Mouse (Mus musculus) midbrain, embryonic 14.5 days (tissue): ENCODE measurements around the gene E2f1. TPM values are rescaled to one million over a fixed set of nuclear protein-coding genes. Genes with fewer than 3 reads are reported as not detected.

Source experiments
- ATAC-seq: fragments of 200-750 bp; cut with Nextera tagmentation; 2 replicates; pipeline ENCODE4 v1.8.0; 2017; ENCODE audit warnings: moderate number of reproducible peaks, moderate library complexity; ENCODE audit not compliant: low FRiP score, low TSS enrichment
- DNase-seq: peaks from one replicate; pipeline ENCODE4 v3.0.0-alpha.2; 2015
- H3K27ac ChIP-seq: fragments of 300-500 bp; sonication (generic); replicated peaks from 2 replicates; pipeline ENCODE4 v1.5.1; 2014; ENCODE audit warnings: mild to moderate bottlenecking, low read depth, low read length, moderate library complexity
- H3K27me3 ChIP-seq: fragments of 300-500 bp; sonication (generic); 2 replicates; pipeline ENCODE4 v1.6.1; 2014; ENCODE audit warnings: low read length, control low read depth, mixed read lengths; ENCODE audit not compliant: control insufficient read depth, insufficient read depth
- H3K36me3 ChIP-seq: fragments of 300-500 bp; sonication (generic); 2 replicates; pipeline ENCODE4 v1.6.1; 2014; ENCODE audit warnings: low read length, control low read depth; ENCODE audit not compliant: control insufficient read depth, insufficient read depth
- H3K4me1 ChIP-seq: fragments of 300-500 bp; sonication (generic); 2 replicates; pipeline ENCODE4 v1.6.1; 2014; ENCODE audit warnings: mild to moderate bottlenecking, antibody characterized with exemption, low read length, control low read depth; ENCODE audit not compliant: control insufficient read depth, insufficient read depth
- H3K4me2 ChIP-seq: fragments of 300-500 bp; sonication (generic); 2 replicates; pipeline ENCODE4 v1.6.1; 2014; ENCODE audit warnings: mild to moderate bottlenecking, low read length, moderate library complexity
- H3K4me3 ChIP-seq: fragments of 300-500 bp; sonication (generic); replicated peaks from 2 replicates; pipeline ENCODE4 v1.5.1; 2014; ENCODE audit warnings: low read depth, low read length
- H3K9ac ChIP-seq: fragments of 300-500 bp; sonication (generic); replicated peaks from 2 replicates; pipeline ENCODE4 v1.6.1; 2014; ENCODE audit warnings: mild to moderate bottlenecking, low read length, moderate library complexity
- H3K9me3 ChIP-seq: fragments of 300-500 bp; sonication (generic); 2 replicates; pipeline ENCODE4 v1.6.1; 2016; ENCODE audit warnings: low read length, control low read depth, mixed read lengths; ENCODE audit not compliant: control insufficient read depth
- WGBS: fragments of 180-500 bp; shearing (Covaris S2); extraction: QIAGEN DNeasy Blood & Tissue Kit; methylation state at CpG from one replicate; pipeline ENCODE4 v1.1.7; 2014; 5-methylcytosine and 5-hydroxymethylcytosine counted together
- polyA plus RNA-seq: library from polyadenylated mRNA; unstranded; fragments of >200 nt; fragmentation: Nextera tagmentation; extraction: Ambion mirVana; gene quantifications from 2 replicates; pipeline ENCODE4 v1.2.1, GENCODE M21; 2014

E2f1 gene
- polyA plus RNA-seq, 1 experiment from 2014 or later, result 3.2 TPM

GRCm38 (mm10) chr2:154586405-154586804 is 16.7 kb upstream of the E2f1 start:
- Histone ChIP-seq H3K4me3 (no peak overlapping the region), H3K27ac (no peak overlapping the region), H3K4me1 (peaks cover 8% of the 10 kb centered on the region; the same call in 1 of the 2 replicates), H3K36me3 (peaks cover 6% of the 10 kb centered on the region; the same call in 1 of the 2 replicates), H3K9ac (no peak overlapping the region), H3K27me3 (no peaks in the 10 kb centered on the region), H3K9me3 (no peaks in the 10 kb centered on the region), H3K4me2 (no peak overlapping the region)
- ATAC-seq (no peak), DNase-seq (peak; percentile 42)
- WGBS, result 78% methylated on average over 5 of the region's 5 CpGs

GRCm38 (mm10) chr2:154584931-154585601 is 15.4 kb upstream of the E2f1 start:
- 70% methylated on average over 17 of the region's 17 CpGs for WGBS
- Histone ChIP-seq H3K36me3 (peaks cover 6% of the 10 kb centered on the region; the same call in 1 of the 2 replicates), H3K9ac (no peak overlapping the region), H3K9me3 (no peaks in the 10 kb centered on the region), H3K27me3 (no peaks in the 10 kb centered on the region), H3K4me2 (no peak overlapping the region), H3K27ac (0 out of 2 replicates have a peak overlapping the region, but pooled peaks have one; percentile 37), H3K4me3 (no peak overlapping the region), H3K4me1 (peaks cover 8% of the 10 kb centered on the region; the same call in 1 of the 2 replicates)
- no peak for DNase-seq
- no peak for ATAC-seq

- H3K27me3 ChIP-seq, result no peaks in the 10 kb centered on the region
- DNase-seq, result peak; percentile 56
- peaks cover 6% of the 10 kb centered on the region; the same call in 1 of the 2 replicates for H3K36me3 ChIP-seq
- no peak overlapping the region for H3K4me3 ChIP-seq
- H3K4me1 ChIP-seq, result peaks cover 8% of the 10 kb centered on the region; the same call in 1 of the 2 replicates
- peak overlapping the region; percentile 26; the same call in 1 of the 2 replicates for H3K27ac ChIP-seq
- WGBS, result 61% methylated on average over 15 of the region's 15 CpGs
- no peak overlapping the region for H3K4me2 ChIP-seq
- H3K9me3 ChIP-seq, result no peaks in the 10 kb centered on the region
- H3K9ac ChIP-seq, result no peak overlapping the region
- ATAC-seq, result peak; percentile 83
Observed at GRCm38 (mm10) chr2:154583906-154584872, 14.5 kb upstream of the E2f1 start.

GRCm38 (mm10) chr2:154581421-154581820 is 11.7 kb upstream of the E2f1 start:
- Histone ChIP-seq H3K27ac (no peak overlapping the region), H3K36me3 (no peaks in the 10 kb centered on the region), H3K27me3 (no peaks in the 10 kb centered on the region), H3K4me3 (no peak overlapping the region), H3K4me2 (no peak overlapping the region), H3K9me3 (no peaks in the 10 kb centered on the region), H3K9ac (no peak overlapping the region), H3K4me1 (peaks cover 20% of the 10 kb centered on the region)
- no peak for DNase-seq
- no peak for ATAC-seq
- 93% methylated on average over 1 of the region's 1 CpGs for WGBS

GRCm38 (mm10) chr2:154580586-154580985 is 10.9 kb upstream of the E2f1 start:
- no peak overlapping the region for H3K4me3 ChIP-seq
- H3K36me3 ChIP-seq, result no peaks in the 10 kb centered on the region
- no peak overlapping the region for H3K27ac ChIP-seq
- DNase-seq, result no peak
- H3K27me3 ChIP-seq, result no peaks in the 10 kb centered on the region
- H3K4me2 ChIP-seq, result no peak overlapping the region
- no peaks in the 10 kb centered on the region for H3K9me3 ChIP-seq
- H3K4me1 ChIP-seq, result peaks cover 20% of the 10 kb centered on the region
- no peak overlapping the region for H3K9ac ChIP-seq
- 77% methylated on average over 8 of the region's 8 CpGs for WGBS
- no peak for ATAC-seq

GRCm38 (mm10) chr2:154577744-154578067 is 8.0 kb upstream of the E2f1 start:
- no peak for DNase-seq
- Histone ChIP-seq H3K4me2 (no peak overlapping the region), H3K4me1 (peaks cover 12% of the 10 kb centered on the region), H3K4me3 (no peak overlapping the region), H3K9ac (no peak overlapping the region), H3K36me3 (no peaks in the 10 kb centered on the region), H3K27me3 (no peaks in the 10 kb centered on the region), H3K27ac (peak overlapping the region; percentile 68), H3K9me3 (no peaks in the 10 kb centered on the region)
- ATAC-seq, result peak; percentile 58
- 38% methylated on average over 6 of the region's 6 CpGs for WGBS

GRCm38 (mm10) chr2:154576876-154577743 is 7.4 kb upstream of the E2f1 start:
- Histone ChIP-seq H3K9me3 (no peaks in the 10 kb centered on the region), H3K27ac (peak overlapping the region; percentile 73), H3K4me3 (no peak overlapping the region), H3K4me1 (peaks cover 12% of the 10 kb centered on the region), H3K36me3 (no peaks in the 10 kb centered on the region), H3K27me3 (no peaks in the 10 kb centered on the region), H3K9ac (no peak overlapping the region; the same call in 1 of the 2 replicates), H3K4me2 (no peak overlapping the region)
- ATAC-seq, result peak; percentile 82
- DNase-seq, result peak; percentile 71
- 12% methylated on average over 12 of the region's 12 CpGs for WGBS

- no peak for DNase-seq
- Histone ChIP-seq H3K4me2 (no peak overlapping the region), H3K9ac (no peak overlapping the region), H3K4me1 (peaks cover 12% of the 10 kb centered on the region), H3K36me3 (no peaks in the 10 kb centered on the region), H3K4me3 (no peak overlapping the region), H3K9me3 (no peaks in the 10 kb centered on the region), H3K27me3 (no peaks in the 10 kb centered on the region), H3K27ac (0 out of 2 replicates have a peak overlapping the region, but pooled peaks have one; percentile 5)
- no peak for ATAC-seq
- WGBS, result 33% methylated on average over 7 of the region's 7 CpGs
Observed at GRCm38 (mm10) chr2:154574271-154574670, 4.6 kb upstream of the E2f1 start.
